Mouse (Mus musculus) adrenal gland, postnatal 10 days (tissue): ENCODE data around the gene Heg1. TPM values are rescaled to one million over a fixed set of nuclear protein-coding genes. Genes with fewer than 3 reads are reported as not detected.
A peak's percentile ranks its signal among the peaks of the same experiment; 100 is the strongest.

Experiments used
- DNase-seq: peaks from one replicate; pipeline ENCODE4 v3.0.0; 2021; ENCODE audit warnings: mixed read lengths
- total RNA-seq, 2 experiments: library from RNA; stranded (reverse); gene quantifications; 2 replicates each; pipeline ENCODE4 v1.2.3; 2021

Gene Heg1
- total RNA-seq, 2 experiments from 2014 or later: 83.8 to 95.3 TPM

- no peak for DNase-seq
Measured at GRCm38 (mm10) chr16:33742233-33742632, 58.1 kb downstream of the Heg1 start.

- DNase-seq: no peak
Measured at GRCm38 (mm10) chr16:33744622-33745419, 60.7 kb downstream of the Heg1 start.

- DNase-seq: no peak
Measured at GRCm38 (mm10) chr16:33745457-33745856, 61.3 kb downstream of the Heg1 start.

DNA sequence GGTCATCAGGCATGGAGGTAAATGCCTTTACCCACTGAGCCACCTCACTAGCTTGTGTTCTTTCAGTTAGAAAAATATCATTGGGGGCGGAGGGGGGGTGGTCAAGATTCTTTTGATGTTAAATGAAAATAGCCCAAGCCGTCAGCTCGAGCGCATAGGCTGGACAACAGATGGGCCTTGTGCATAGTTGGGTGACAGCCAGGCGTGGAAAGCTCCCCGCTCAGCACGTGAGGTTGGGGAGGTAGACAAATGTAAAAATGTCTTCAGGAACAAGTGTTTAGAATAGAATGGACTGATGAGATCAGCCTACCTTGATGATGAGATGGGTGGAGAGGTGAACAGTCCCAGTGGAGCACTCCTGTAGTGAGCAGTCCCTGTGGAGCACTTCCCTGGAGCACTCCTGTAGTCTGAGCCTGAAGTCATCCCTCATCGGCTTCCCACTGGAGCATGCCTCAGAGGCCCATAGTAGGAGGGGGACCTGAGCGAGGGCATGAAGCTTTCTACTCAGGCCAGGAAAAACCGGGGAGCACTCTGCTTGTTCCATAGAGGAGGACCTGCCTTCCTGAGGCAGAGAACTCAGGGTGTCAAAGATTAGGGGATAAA is 62.0 kb downstream of the Heg1 start:
- DNase-seq: no peak

GRCm38 (mm10) chr16:33747346-33747954 is 63.3 kb downstream of the Heg1 start:
- no peak for DNase-seq

DNA sequence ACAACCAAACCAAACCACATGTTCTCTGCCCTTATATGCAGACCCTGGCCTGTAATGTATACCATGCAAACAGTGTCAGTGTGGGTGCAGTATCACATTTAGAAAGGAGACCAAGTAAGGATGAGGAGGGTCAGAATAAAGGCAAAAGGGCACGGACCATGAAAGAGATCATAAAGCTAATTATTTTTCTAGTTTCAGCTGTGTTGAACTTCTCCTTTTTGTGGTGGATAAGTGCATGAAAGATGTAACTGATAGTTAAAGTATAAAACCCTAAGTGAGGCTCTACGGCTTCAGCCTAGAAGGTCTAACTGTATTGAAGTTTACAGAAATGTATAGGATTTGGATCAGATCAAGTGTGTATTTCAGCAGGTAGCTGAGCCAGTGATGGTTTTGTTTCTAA is 63.8 kb downstream of the Heg1 start:
- DNase-seq: no peak

DNA sequence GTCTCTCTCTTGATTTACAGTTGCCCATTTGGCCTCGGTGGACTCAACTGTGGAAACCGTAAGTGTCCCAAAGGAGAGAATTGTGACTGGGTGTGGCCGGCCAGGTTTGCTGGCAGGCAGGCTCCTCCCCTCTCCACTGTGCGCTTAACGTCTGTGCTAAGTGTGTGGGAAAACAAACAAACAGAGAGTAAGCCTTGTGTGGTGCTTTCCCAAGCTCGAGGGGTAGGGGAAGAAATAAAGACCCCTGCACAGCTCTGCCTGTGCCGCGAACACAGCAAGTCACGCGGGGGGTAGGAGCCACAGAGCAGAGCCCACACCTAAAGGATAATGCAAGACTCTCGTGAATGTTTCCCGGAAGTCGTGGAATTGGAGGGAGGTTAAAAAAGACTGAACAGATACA is 67.0 kb downstream of the Heg1 start:
- no peak for DNase-seq

GRCm38 (mm10) chr16:33751590-33751989 is 67.4 kb downstream of the Heg1 start:
- DNase-seq: no peak

- DNase-seq: no peak
Measured at GRCm38 (mm10) chr16:33752904-33753578, 68.9 kb downstream of the Heg1 start.

DNA sequence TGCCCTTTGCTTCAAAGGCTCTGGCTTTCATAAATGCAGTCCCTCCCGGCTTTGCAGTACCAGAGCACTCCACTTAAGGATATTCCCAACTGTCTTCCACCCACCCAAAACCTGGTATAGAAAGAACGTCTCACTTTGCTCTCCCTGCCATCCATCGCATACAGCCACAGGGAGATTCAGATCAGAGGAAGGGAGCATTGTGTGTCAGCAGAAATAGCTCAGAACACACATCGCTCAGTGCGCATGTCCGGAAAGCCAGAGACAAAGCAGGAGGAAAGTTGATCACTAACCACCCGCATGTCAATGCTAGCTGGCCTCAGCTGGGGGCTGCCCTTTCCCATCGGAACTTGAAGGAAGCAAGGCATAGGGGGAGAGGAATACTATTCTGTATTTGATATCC is 71.1 kb downstream of the Heg1 start:
- DNase-seq: no peak

- DNase-seq: no peak
Measured at GRCm38 (mm10) chr16:33755961-33756360, 71.8 kb downstream of the Heg1 start.

- DNase-seq: no peak
Measured at GRCm38 (mm10) chr16:33756396-33756795, 72.2 kb downstream of the Heg1 start.

GRCm38 (mm10) chr16:33759207-33759606 is 75.0 kb downstream of the Heg1 start:
- no peak for DNase-seq

DNA sequence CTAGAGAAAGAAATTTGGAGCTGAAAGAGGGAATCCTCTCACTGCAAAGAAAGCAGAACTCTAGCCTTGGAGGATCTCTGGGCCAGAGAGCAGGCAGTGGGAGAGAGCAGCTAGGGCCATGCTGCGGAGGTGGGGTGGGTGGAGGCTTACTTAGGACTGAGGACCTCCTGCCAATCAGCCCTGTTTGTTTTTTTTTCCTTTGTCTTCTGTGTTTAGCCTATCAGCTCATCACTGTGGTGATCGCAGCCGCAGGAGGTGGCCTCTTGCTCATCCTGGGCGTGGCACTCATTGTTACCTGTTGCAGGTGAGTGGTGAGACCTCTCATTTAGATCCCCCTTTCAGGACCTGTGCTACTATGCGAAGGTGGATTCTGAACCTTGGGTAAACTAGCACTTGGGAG is 76.4 kb downstream of the Heg1 start:
- no peak for DNase-seq

DNA sequence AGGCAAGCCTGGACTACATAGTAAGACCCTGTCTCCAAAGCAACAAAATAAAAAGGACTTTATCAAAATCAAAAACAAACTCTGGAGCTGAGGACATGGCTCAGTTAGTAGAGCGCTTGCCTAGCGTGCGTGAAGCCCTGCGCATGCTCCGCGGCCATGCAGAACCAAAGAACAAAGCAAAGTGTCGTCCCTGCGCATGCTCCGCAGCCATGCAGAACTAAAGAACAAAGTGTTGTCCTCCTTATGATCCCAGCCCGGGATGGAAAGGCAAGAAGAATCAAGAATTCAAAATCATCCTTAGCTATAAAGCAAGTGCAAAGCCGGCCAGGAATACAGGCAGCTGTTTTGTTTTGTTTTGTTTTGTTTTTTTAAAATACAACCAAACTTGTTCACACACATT is 76.8 kb downstream of the Heg1 start:
- no peak for DNase-seq

DNA sequence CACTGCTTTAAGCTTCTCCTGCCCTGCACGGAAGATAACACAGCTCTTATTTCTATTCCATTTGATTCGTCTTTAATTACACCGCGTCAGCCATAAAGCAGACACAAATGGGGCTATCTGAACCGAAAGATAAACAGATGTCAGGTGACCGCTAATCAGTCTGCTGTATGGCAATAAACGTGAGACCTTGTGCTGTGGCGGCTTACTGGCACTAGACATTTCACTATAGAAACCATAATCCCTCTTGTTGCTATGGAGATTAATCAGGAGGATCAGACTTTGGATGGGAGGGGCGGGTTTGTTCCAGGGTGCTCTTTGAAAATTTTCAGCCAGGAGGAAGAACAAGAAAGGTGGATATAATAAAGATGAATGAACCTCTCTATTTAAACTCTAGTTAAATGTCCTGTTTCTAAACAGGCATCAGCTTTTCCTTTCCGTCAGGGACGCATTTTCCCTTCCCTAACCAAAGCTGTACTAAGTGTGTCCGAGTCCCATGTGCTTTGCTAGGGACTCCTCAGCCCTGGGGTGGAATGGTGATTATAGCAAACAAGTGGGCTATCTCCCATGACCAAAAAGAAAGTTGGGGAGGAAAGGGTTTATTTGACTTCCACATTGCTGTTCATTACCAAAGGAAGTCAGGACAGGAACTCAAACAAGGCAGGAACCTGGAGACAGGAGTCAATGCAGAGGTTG is 80.5 kb downstream of the Heg1 start:
- no peak for DNase-seq

DNA sequence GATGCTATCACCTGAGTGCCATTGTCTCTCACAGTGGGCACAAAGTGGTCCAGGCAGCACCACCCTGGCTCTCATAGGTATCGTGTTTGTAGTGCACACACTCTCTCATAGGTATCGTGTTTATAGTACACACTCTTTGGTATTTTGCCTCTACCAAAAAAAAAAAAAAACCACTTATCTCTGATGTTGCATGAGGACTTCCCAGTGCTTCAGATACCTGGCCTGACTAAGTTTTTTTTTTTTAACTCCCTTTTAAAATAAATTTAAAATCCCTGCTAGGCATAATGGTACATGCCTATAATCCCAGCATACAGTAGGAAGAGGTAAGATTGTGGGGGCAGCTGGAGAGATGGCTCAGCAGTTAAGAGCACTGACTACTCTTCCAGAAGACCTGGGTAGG is 81.3 kb downstream of the Heg1 start:
- DNase-seq: no peak

- no peak for DNase-seq
Measured at GRCm38 (mm10) chr16:33766309-33766708, 82.1 kb downstream of the Heg1 start.

DNA sequence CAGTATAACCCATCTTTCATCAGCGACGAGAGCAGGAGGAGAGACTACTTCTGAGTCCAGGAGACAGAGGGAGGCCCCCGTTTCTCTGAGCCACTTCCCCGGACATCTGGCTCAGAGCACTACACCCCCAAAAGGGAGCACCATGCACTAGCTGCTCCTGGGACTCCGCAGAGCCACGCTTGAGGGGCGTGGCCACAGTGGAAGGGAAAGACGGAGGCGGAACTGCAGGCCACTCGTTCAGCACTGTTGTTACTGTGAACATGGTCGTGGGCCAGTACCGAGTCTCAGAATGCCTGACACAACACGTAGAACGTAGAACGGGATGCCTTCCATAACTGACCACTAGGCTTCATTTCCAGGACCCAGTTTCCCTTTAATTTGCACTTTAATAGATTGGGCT is 82.6 kb downstream of the Heg1 start:
- DNase-seq: peak; percentile 43

GRCm38 (mm10) chr16:33768491-33769278 is 84.5 kb downstream of the Heg1 start:
- DNase-seq: no peak

DNA sequence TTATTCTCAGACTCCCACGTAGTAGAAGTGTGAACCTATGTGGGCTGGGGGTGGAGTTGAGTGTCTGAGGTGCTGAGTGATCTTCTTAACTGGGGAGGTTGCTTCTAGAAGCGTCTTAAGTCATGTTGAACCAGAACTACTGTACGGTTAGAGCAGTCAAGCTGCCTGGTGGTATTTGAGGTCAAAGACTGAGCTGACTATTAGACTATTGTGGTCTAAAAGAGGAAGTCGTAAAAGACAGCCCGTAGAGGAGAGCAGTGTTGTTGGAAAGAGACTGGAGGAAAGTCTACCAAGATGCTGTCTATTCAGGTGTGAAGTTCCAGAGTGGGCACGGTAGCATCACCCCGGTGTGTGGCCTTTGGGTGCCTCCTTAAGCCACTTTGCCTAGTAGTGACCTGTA is 85.7 kb downstream of the Heg1 start:
- no peak for DNase-seq
